Mouse (Mus musculus): Measurements from ENCODE around the gene Prkcb. TPM values are rescaled to one million over a fixed set of nuclear protein-coding genes. Genes with fewer than 3 reads are reported as not detected.
A peak's percentile ranks its signal among the peaks of the same experiment; 100 is the strongest.

Gene Prkcb
- total and polyA plus RNA-seq, 3 experiments, result 3.6 to 4.5 (median 3.8) TPM

- intact Hi-C loops (cut with DNase I), result no loop called here
- H3K36me3 ChIP-seq (ENCODE audit: control insufficient read depth, insufficient read depth, low read length), result no peaks in the 10 kb centered on the region
- DNase-seq, result peak in 1 of 2 experiments; percentile 15
- no peak overlapping the region for H3K4me3 ChIP-seq
- no peaks in the 10 kb centered on the region for H3K27me3 ChIP-seq (ENCODE audit: control insufficient read depth, insufficient read depth, low read length)
- no peak overlapping the region for H3K27ac ChIP-seq
- no peak for TF ChIP-seq POLR2A (IDR thresholded peaks at IDR 0.05; ENCODE audit: insufficient read depth, low read depth, low read length)
- no peak for TF ChIP-seq EP300 (IDR thresholded peaks at IDR 0.05; ENCODE audit: insufficient read depth, low read depth, low read length)
- TF ChIP-seq CTCF (IDR thresholded peaks at IDR 0.05), result no peak
- H3K79me2 ChIP-seq (replicated peaks; ENCODE audit: control insufficient read depth, insufficient read depth, low read length), result no peaks in the 10 kb centered on the region
- no peak overlapping the region for H3K9ac ChIP-seq (ENCODE audit: low read depth, low read length)
- no peaks in the 10 kb centered on the region for H3K4me1 ChIP-seq (ENCODE audit: control insufficient read depth, insufficient read depth, low read length)
Measured at GRCm38 (mm10) chr7:122317485-122317884, 28.9 kb downstream of the Prkcb start.

DNA sequence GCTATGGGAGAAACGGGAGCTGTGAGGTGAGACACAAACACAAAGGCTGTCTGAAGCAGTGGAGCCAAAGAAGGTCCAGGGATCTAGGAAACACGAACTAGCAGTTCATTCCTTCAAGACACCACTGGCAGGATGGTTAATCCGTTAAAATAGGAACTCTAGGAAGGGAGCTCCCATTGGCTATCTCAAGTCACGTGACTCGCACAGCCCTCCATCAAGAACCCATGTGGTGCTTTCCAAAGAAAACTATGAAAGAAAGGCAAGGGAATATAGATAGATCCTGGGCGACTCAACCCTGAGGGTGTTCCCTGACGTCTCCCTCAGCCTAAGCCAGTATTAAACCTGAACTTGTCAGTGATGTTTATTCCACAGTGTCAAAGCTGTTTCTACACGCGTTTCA lies 31.0 kb downstream of the Prkcb start:
- H3K4me3 ChIP-seq, result no peak overlapping the region
- DNase-seq, result no peak
- H3K27me3 ChIP-seq (ENCODE audit: control insufficient read depth, insufficient read depth, low read length), result no peaks in the 10 kb centered on the region
- H3K27ac ChIP-seq, result no peak overlapping the region
- no peaks in the 10 kb centered on the region for H3K4me1 ChIP-seq (ENCODE audit: control insufficient read depth, insufficient read depth, low read length)
- TF ChIP-seq CTCF (IDR thresholded peaks at IDR 0.05) (no peak), EP300 (IDR thresholded peaks at IDR 0.05; ENCODE audit: insufficient read depth, low read depth, low read length) (no peak), POLR2A (IDR thresholded peaks at IDR 0.05; ENCODE audit: insufficient read depth, low read depth, low read length) (no peak)
- H3K9ac ChIP-seq (ENCODE audit: low read depth, low read length), result no peak overlapping the region
- no peaks in the 10 kb centered on the region for H3K36me3 ChIP-seq (ENCODE audit: control insufficient read depth, insufficient read depth, low read length)
- H3K79me2 ChIP-seq (replicated peaks; ENCODE audit: control insufficient read depth, insufficient read depth, low read length), result no peaks in the 10 kb centered on the region
- 79% methylated on average over 9 of the region's 9 CpGs for WGBS
- intact Hi-C loops (cut with DNase I), result no loop called here

DNA sequence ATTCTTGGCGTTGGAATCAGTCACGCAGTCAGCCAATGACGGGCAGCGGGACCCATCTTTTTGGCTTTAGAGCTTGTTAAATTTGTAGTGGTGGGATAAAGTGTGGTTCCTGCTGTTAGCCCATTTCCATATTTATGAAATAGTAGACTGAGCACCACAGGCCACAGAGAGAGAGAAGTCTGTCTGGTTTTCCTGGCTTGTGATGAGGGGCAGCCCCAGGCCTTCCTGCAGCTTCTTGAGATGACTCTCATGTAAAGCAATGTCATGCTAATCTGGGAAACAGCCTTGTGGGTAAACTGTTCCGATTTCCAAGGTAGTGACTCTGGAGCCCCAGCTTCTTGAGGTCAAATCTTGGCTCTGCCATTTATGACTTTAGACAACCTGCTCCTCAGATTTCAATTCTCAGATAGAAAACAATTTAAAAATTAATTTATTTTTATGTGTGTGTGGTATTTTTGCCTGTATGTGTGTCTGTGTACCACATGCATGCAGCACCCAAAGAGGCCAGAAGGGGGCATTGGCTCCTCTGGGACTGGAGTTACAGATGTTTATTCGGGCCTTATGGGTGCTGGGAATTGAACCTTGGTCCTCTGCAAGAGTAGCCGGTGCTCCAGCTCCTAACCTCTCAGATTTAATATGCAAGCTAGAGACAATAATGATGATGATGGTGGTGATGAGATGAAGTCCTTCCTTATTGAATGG lies 32.4 kb downstream of the Prkcb start:
- intact Hi-C loops (cut with DNase I), result no loop called here
- Histone ChIP-seq H3K79me2 (replicated peaks; ENCODE audit: control insufficient read depth, insufficient read depth, low read length) (no peaks in the 10 kb centered on the region), H3K27ac (no peak overlapping the region), H3K36me3 (ENCODE audit: control insufficient read depth, insufficient read depth, low read length) (no peaks in the 10 kb centered on the region), H3K4me3 (no peak overlapping the region), H3K4me1 (ENCODE audit: control insufficient read depth, insufficient read depth, low read length) (no peaks in the 10 kb centered on the region), H3K27me3 (ENCODE audit: control insufficient read depth, insufficient read depth, low read length) (no peaks in the 10 kb centered on the region), H3K9ac (ENCODE audit: low read depth, low read length) (no peak overlapping the region)
- no peak for DNase-seq
- TF ChIP-seq EP300 (IDR thresholded peaks at IDR 0.05; ENCODE audit: insufficient read depth, low read depth, low read length) (no peak), CTCF (IDR thresholded peaks at IDR 0.05) (0 out of 2 replicates have a peak, but pooled peaks have one; percentile 11)
- 94% methylated on average over 7 of the region's 7 CpGs for WGBS

DNA sequence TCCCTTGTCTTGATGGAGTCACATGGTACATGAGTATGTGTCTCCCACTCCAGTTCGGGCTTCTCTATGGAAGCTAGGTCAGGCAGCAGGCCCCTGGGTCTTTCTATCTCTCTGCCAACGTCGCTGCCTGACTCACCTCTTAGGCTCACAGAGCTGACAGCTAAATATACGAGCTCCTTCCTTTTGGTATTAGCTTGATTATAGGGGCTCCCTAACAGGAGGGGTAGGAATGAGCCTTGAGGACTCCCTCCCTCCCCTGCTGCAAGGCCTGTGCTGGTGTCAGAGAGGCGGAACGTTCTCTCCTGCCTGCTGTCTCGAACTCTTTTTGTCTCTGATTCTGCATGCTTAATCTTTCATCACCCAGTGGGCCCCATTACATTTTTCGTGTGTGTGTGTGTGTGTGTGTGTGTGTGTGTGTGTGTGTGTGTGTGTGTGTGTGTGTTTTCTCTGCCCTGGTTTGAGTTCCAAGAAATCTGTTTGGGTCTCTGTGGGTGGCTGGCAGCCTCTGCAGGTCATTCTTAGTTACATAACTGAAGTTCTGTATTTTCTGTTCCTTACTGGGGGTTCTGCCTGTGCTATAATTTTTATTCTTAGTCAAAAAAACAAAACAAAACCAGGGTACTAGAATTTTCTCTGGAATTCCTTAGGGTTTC lies 33.6 kb downstream of the Prkcb start:
- intact Hi-C loops (cut with DNase I), result no loop called here
- WGBS, result 61% methylated on average over 8 of the region's 8 CpGs
- Histone ChIP-seq H3K9ac (ENCODE audit: low read depth, low read length) (no peak overlapping the region), H3K4me1 (ENCODE audit: control insufficient read depth, insufficient read depth, low read length) (no peaks in the 10 kb centered on the region), H3K27ac (no peak overlapping the region), H3K4me3 (no peak overlapping the region), H3K27me3 (ENCODE audit: control insufficient read depth, insufficient read depth, low read length) (no peaks in the 10 kb centered on the region), H3K36me3 (ENCODE audit: control insufficient read depth, insufficient read depth, low read length) (no peaks in the 10 kb centered on the region), H3K79me2 (replicated peaks; ENCODE audit: control insufficient read depth, insufficient read depth, low read length) (no peaks in the 10 kb centered on the region)
- TF ChIP-seq POLR2A (IDR thresholded peaks at IDR 0.05; ENCODE audit: insufficient read depth, low read depth, low read length) (no peak), CTCF (IDR thresholded peaks at IDR 0.05) (no peak), EP300 (IDR thresholded peaks at IDR 0.05; ENCODE audit: insufficient read depth, low read depth, low read length) (no peak)
- no peak for DNase-seq

GRCm38 (mm10) chr7:122327942-122328341 lies 39.4 kb downstream of the Prkcb start:
- 87% methylated on average over 3 of the region's 3 CpGs for WGBS

GRCm38 (mm10) chr7:122328466-122328865 lies 39.9 kb downstream of the Prkcb start:
- Histone ChIP-seq H3K27me3 (ENCODE audit: control insufficient read depth, insufficient read depth, low read length) (no peaks in the 10 kb centered on the region), H3K27ac (no peak overlapping the region), H3K79me2 (replicated peaks; ENCODE audit: control insufficient read depth, insufficient read depth, low read length) (no peaks in the 10 kb centered on the region), H3K4me1 (ENCODE audit: control insufficient read depth, insufficient read depth, low read length) (no peaks in the 10 kb centered on the region), H3K4me3 (no peak overlapping the region), H3K36me3 (ENCODE audit: control insufficient read depth, insufficient read depth, low read length) (no peaks in the 10 kb centered on the region), H3K9ac (ENCODE audit: low read depth, low read length) (no peak overlapping the region)
- no peak for TF ChIP-seq CTCF (IDR thresholded peaks at IDR 0.05)
- TF ChIP-seq POLR2A (IDR thresholded peaks at IDR 0.05; ENCODE audit: insufficient read depth, low read depth, low read length), result no peak
- TF ChIP-seq EP300 (IDR thresholded peaks at IDR 0.05; ENCODE audit: insufficient read depth, low read depth, low read length), result no peak
- intact Hi-C loops (cut with DNase I), result no loop called here
- no peak for DNase-seq
- 79% methylated on average over 5 of the region's 5 CpGs for WGBS

More at GRCm38 (mm10) chr7:122327942-122328341, 39.4 kb downstream of the Prkcb start:
- Histone ChIP-seq H3K79me2 (replicated peaks; ENCODE audit: control insufficient read depth, insufficient read depth, low read length) (no peaks in the 10 kb centered on the region), H3K4me3 (no peak overlapping the region), H3K9ac (ENCODE audit: low read depth, low read length) (no peak overlapping the region), H3K27me3 (ENCODE audit: control insufficient read depth, insufficient read depth, low read length) (no peaks in the 10 kb centered on the region), H3K4me1 (ENCODE audit: control insufficient read depth, insufficient read depth, low read length) (no peaks in the 10 kb centered on the region), H3K36me3 (ENCODE audit: control insufficient read depth, insufficient read depth, low read length) (no peaks in the 10 kb centered on the region), H3K27ac (no peak overlapping the region)
- TF ChIP-seq POLR2A (IDR thresholded peaks at IDR 0.05; ENCODE audit: insufficient read depth, low read depth, low read length) (no peak), CTCF (IDR thresholded peaks at IDR 0.05) (no peak), EP300 (IDR thresholded peaks at IDR 0.05; ENCODE audit: insufficient read depth, low read depth, low read length) (no peak)
- DNase-seq, result no peak
- intact Hi-C loops (cut with DNase I), result no loop called here

All from heart, adult 2 months (tissue).